Mouse (Mus musculus) heart, embryonic 13.5 days (tissue): ENCODE results near the gene Peli2. TPM values are rescaled to one million over a fixed set of nuclear protein-coding genes. Genes with fewer than 3 reads are reported as not detected.

ENCODE experiments used
- ATAC-seq: fragments of 200-750 bp; cut with Nextera tagmentation; 2 replicates; pipeline ENCODE4 v1.8.0; 2017; ENCODE audit warnings: moderate TSS enrichment; ENCODE audit not compliant: insufficient number of reproducible peaks, low FRiP score, low TSS enrichment; ENCODE audit errors: extremely low read depth
- H3K27ac ChIP-seq: fragments of 300-500 bp; sonication (generic); replicated peaks from 2 replicates; pipeline ENCODE4 v1.5.1; 2015; ENCODE audit warnings: moderate library complexity, mild to moderate bottlenecking, inconsistent platforms
- H3K27me3 ChIP-seq: fragments of 300-500 bp; sonication (generic); replicated peaks from 2 replicates; pipeline ENCODE4 v1.6.1; 2015; ENCODE audit warnings: mild to moderate bottlenecking, inconsistent platforms
- H3K36me3 ChIP-seq: fragments of 300-500 bp; sonication (generic); 2 replicates; pipeline ENCODE4 v1.6.1; 2015; ENCODE audit warnings: mild to moderate bottlenecking, inconsistent platforms
- H3K4me1 ChIP-seq: fragments of 300-500 bp; sonication (generic); 2 replicates; pipeline ENCODE4 v1.6.1; 2015; ENCODE audit warnings: inconsistent platforms
- H3K4me2 ChIP-seq: fragments of 300-500 bp; sonication (generic); 2 replicates; pipeline ENCODE4 v1.6.1; 2015; ENCODE audit warnings: inconsistent platforms, mild to moderate bottlenecking, moderate library complexity
- H3K4me3 ChIP-seq: fragments of 300-500 bp; sonication (generic); 2 replicates; pipeline ENCODE4 v1.5.1; 2015; ENCODE audit warnings: moderate library complexity, mild to moderate bottlenecking, inconsistent platforms
- H3K9ac ChIP-seq: fragments of 300-500 bp; sonication (generic); 2 replicates; pipeline ENCODE4 v1.6.1; 2015; ENCODE audit warnings: inconsistent platforms, mild to moderate bottlenecking, moderate library complexity
- H3K9me3 ChIP-seq: fragments of 300-500 bp; sonication (generic); 2 replicates; pipeline ENCODE4 v1.6.1; 2016; ENCODE audit warnings: inconsistent platforms
- WGBS: fragments of 180-500 bp; shearing (Covaris S2); methylation state at CpG from one replicate; pipeline ENCODE4 v1.1.7; 2015; ENCODE audit warnings: mixed read lengths; 5-methylcytosine and 5-hydroxymethylcytosine counted together
- polyA plus RNA-seq: library from polyadenylated mRNA; unstranded; fragments of >200 nt; fragmentation: Nextera tagmentation; extraction: Ambion mirVana; gene quantifications from 2 replicates; pipeline ENCODE4 v1.2.1, GENCODE M21; 2015

Gene Peli2
- polyA plus RNA-seq, 1 experiment from 2014 or later = 2.9 TPM

DNA sequence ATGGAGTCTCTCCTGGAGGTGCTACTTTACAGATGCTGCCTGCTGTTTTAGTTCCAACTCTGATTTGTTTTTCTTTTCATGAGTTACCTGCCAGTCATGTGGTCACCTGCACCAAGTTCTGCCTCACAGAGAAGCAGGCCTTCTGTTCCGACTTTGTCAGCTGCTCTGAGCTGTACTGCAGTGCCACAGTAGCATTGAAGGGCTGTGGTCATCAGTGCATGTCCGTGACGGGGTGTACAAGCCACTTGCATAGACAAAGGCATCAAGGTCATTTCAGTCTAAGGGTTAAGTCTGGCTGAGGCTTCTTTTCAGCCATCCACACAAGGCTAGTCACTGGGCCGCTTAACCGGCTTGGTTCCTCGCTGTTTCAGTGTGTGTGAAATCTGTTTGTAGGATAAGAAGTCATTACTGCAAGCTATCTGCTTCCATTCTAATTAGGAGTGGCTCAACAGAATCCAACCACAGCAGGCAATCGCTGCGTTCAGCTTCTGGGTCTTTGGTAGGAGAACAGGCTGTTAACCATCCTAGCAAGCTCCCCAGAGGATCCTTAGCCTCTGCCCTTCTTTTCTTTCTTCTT lies 7.1 kb downstream of the Peli2 start:
- peaks cover 27% of the 10 kb centered on the region for H3K4me1 ChIP-seq
- no peak overlapping the region for H3K4me2 ChIP-seq
- H3K36me3 ChIP-seq = no peaks in the 10 kb centered on the region
- no peaks in the 10 kb centered on the region for H3K9me3 ChIP-seq
- no peak overlapping the region for H3K27ac ChIP-seq
- H3K27me3 ChIP-seq = peaks cover 65% of the 10 kb centered on the region
- 68% methylated on average over 8 of the region's 8 CpGs for WGBS
- no peak overlapping the region for H3K4me3 ChIP-seq
- ATAC-seq = no peak
- H3K9ac ChIP-seq = no peak overlapping the region

DNA sequence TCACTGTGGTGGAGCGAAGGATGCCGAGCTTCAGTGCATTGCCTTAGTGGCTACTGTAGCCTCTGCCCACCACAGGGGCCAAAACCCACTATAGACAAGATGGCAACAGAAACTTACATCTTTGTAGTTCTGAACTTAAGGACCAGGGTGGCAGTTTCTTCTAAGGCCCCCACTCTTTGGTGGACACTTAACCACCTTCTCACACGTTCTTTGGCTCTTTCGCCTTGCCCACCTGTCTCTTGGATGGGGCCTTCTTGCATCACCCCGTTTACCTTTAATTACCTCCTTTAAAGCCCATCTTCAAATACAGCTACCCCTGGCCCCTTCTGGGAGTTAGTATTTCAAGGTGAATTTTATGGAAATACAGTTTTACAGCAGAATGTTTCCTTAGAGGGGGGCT lies 8.1 kb downstream of the Peli2 start:
- 80% methylated on average over 5 of the region's 5 CpGs for WGBS
- Histone ChIP-seq H3K36me3 (no peaks in the 10 kb centered on the region), H3K4me1 (peaks cover 31% of the 10 kb centered on the region), H3K27me3 (peaks cover 55% of the 10 kb centered on the region), H3K4me3 (no peak overlapping the region), H3K9ac (no peak overlapping the region), H3K27ac (no peak overlapping the region), H3K4me2 (no peak overlapping the region), H3K9me3 (no peaks in the 10 kb centered on the region)
- no peak for ATAC-seq

DNA sequence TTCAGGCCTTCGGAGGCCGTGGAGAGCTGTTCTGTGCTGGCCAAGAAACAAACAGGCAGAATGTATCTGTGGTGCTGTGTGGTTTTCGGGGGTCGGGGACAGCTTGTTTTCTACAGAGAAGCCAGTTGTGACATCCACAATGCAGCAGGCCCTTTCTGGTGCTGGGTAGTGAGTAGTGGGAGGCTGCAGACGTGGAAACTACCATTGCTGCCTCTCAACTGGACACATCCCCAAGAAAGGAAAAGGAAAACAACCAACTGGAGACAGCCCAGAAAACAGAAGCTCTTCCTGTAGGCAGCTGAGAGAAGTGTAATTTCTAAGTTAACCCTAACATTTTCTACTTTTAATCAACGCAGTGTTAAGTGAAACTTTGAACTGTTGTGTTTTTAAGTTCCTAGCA lies 9.4 kb downstream of the Peli2 start:
- Histone ChIP-seq H3K27me3 (peaks cover 52% of the 10 kb centered on the region), H3K4me3 (no peak overlapping the region), H3K9ac (no peak overlapping the region), H3K4me2 (no peak overlapping the region), H3K36me3 (no peaks in the 10 kb centered on the region), H3K4me1 (peaks cover 41% of the 10 kb centered on the region), H3K9me3 (no peaks in the 10 kb centered on the region), H3K27ac (0 out of 2 replicates have a peak overlapping the region, but pooled peaks have one; percentile 32)
- ATAC-seq = no peak
- 73% methylated on average over 6 of the region's 6 CpGs for WGBS

DNA sequence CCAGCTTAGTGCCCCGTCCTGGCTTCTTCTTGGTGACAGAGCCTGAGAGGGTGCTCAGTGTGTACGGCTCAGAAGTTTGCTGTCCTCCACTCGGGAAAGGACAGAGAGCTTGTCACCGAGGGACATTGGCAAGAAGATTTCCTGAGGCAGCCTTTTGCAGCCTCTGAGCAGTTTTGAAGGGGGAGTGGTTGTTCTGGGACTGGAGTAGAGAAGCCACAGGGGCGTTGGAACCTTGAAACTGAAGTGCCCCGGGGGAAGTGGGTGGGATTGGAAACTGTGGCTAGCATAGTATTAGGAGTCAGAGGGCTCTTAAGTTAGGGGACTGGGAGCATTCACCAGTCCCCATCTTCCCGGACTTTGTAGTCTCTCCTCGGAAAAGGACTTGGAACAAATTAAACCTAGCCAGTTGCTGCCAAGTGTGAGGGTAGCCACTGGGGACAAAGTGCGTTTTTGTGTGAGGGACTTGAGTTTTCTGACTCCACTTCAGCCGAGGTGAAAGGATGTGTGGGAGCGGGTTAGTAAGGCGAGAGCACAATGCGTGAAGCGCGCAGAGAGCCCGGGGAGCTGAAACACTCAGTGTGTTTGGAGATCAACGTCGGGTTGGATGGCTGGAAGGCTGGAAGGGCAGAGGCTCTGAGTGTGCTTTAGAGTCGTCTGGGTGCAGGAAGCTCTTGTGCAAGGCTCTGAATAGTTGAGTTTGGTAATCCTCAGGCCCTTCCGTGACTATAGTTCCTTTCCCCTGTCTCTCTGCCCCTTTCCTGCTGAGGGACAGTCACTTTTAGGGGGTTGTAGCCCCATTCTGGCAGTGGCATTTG lies 10.3 kb downstream of the Peli2 start:
- peak overlapping the region; percentile 46 for H3K27ac ChIP-seq
- H3K27me3 ChIP-seq = peaks cover 53% of the 10 kb centered on the region
- H3K36me3 ChIP-seq = no peaks in the 10 kb centered on the region
- H3K9me3 ChIP-seq = no peaks in the 10 kb centered on the region
- H3K4me1 ChIP-seq = peaks cover 50% of the 10 kb centered on the region
- no peak overlapping the region for H3K4me3 ChIP-seq
- no peak overlapping the region for H3K9ac ChIP-seq
- 52% methylated on average over 20 of the region's 20 CpGs for WGBS
- H3K4me2 ChIP-seq = peak overlapping the region; percentile 18; the same call in 1 of the 2 replicates
- no peak for ATAC-seq

DNA sequence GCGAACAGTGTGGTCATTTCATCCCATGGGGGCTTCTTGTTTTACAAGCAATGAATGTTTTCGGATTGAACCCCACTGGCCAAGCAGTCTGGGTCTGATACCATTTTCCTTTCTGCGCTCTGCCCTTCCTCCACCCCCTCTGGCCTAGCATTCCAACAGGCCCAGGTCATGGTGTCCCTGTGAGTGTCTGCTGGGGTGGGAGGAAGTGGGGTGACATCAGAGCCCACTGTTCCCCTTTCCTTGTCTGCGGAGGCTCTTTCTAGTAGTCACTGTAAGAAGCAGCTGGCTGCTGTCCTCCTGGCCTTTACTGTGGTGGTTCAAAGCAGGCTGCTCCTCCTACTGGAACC lies 10.9 kb downstream of the Peli2 start:
- Histone ChIP-seq H3K9ac (no peak overlapping the region), H3K36me3 (no peaks in the 10 kb centered on the region), H3K4me1 (peaks cover 52% of the 10 kb centered on the region), H3K27ac (peak overlapping the region; percentile 46), H3K4me3 (no peak overlapping the region), H3K4me2 (peak overlapping the region; percentile 18; the same call in 1 of the 2 replicates), H3K27me3 (peaks cover 56% of the 10 kb centered on the region), H3K9me3 (no peaks in the 10 kb centered on the region)
- 44% methylated on average over 4 of the region's 4 CpGs for WGBS
- 0 out of 2 replicates have a peak, but pooled peaks have one; percentile 46 for ATAC-seq

DNA sequence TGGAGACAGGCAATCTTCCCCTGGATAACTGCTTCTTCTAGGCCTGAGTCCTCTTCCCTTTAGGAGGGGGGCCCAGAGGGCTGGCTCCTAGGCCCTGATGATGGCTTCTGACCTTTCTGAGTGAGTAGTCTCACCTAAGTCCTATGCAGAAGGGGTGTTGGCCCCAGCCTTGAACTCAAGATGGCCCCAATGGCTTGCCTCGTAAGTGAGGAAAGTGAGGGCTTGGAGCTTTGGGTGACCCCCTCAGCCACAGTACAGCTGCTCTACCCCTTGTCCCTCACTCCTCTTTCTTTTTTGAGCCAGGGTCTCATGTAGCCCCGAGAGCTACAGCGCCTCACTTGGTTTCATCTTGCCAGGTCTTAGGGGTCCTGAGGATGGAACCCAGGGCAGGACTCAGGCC lies 11.6 kb downstream of the Peli2 start:
- 70% methylated on average over 3 of the region's 3 CpGs for WGBS
- no peak overlapping the region for H3K4me2 ChIP-seq
- H3K27ac ChIP-seq = peak overlapping the region; percentile 46
- no peaks in the 10 kb centered on the region for H3K36me3 ChIP-seq
- H3K4me1 ChIP-seq = peaks cover 57% of the 10 kb centered on the region
- no peaks in the 10 kb centered on the region for H3K9me3 ChIP-seq
- peaks cover 55% of the 10 kb centered on the region for H3K27me3 ChIP-seq
- ATAC-seq = no peak
- no peak overlapping the region for H3K9ac ChIP-seq
- no peak overlapping the region for H3K4me3 ChIP-seq

DNA sequence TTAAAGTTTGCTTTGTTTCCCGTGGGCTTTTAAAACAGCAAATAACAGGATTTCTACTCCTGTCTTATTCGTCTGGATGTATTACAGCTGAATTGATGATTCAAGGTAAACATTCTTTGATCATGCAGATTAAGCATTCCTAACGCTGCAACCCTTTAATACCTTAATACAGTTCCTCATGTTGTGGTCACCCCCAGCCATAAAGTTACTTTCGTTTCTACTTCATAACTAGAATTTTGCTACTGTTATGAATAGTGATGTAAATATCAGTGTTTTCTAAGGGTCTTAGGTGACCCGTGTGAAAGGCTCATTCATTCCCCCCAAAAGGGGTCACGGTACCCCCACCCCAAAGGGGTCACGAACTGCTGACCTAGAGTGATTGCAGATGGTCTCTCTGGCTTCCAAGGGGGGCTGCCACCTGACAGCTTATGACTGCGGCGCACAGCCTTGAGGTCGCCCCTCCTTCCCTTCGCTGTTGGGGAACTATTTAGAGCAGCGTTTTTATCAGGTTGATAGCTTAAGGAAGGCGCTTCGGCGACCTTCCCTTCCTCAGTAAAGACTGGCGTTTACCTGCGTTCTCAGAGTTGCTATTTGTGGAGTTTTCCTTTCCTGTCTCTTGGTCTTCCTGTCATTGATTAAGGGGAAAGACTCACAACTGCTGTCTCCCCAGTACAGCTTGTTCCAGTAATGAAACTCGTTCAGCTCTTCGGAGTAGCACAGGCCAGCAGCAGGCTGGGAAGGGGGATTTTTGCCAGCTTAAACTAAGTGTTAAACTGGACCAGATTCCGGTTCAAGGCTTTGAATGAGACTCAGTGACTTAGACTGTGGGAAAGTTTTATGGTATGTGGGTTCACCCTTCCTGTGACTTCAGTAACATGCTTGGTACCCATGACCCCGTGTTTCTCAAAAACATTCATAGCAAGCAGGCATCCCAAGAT lies 12.5 kb downstream of the Peli2 start:
- Histone ChIP-seq H3K27me3 (peaks cover 54% of the 10 kb centered on the region), H3K36me3 (no peaks in the 10 kb centered on the region), H3K4me2 (peak overlapping the region; percentile 61), H3K4me3 (peak overlapping the region; percentile 23), H3K27ac (peak overlapping the region; percentile 48), H3K9ac (0 out of 2 replicates have a peak overlapping the region, but pooled peaks have one; percentile 33), H3K4me1 (peaks cover 63% of the 10 kb centered on the region), H3K9me3 (no peaks in the 10 kb centered on the region)
- ATAC-seq = no peak
- 30% methylated on average over 21 of the region's 21 CpGs for WGBS

DNA sequence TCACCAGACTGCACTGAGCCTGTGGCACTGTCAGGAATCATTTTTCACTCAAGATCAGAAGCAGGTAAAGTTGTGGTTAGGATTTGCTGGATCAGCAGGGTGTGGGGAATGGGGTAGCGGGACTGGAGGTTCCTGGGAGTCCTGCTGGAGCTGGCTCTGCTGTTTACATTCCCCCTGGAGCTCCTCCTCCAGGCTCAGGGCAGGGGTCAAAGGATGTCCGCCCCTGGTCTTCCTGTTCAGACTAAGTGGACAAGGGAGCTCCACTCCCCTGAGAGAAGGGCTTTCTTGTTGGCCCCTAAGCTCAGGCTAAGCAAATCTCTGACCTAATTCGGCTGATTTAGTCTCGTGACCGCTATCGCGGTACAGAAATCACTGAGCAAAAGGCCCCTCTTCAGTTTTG lies 13.7 kb downstream of the Peli2 start:
- peak overlapping the region; percentile 41; the same call in 1 of the 2 replicates for H3K9ac ChIP-seq
- H3K27ac ChIP-seq = peak overlapping the region; percentile 48
- no peak for ATAC-seq
- H3K9me3 ChIP-seq = no peaks in the 10 kb centered on the region
- no peaks in the 10 kb centered on the region for H3K36me3 ChIP-seq
- WGBS = 38% methylated on average over 7 of the region's 7 CpGs
- H3K4me2 ChIP-seq = peak overlapping the region; percentile 61
- H3K4me3 ChIP-seq = no peak overlapping the region
- H3K4me1 ChIP-seq = peaks cover 65% of the 10 kb centered on the region
- peaks cover 56% of the 10 kb centered on the region for H3K27me3 ChIP-seq

DNA sequence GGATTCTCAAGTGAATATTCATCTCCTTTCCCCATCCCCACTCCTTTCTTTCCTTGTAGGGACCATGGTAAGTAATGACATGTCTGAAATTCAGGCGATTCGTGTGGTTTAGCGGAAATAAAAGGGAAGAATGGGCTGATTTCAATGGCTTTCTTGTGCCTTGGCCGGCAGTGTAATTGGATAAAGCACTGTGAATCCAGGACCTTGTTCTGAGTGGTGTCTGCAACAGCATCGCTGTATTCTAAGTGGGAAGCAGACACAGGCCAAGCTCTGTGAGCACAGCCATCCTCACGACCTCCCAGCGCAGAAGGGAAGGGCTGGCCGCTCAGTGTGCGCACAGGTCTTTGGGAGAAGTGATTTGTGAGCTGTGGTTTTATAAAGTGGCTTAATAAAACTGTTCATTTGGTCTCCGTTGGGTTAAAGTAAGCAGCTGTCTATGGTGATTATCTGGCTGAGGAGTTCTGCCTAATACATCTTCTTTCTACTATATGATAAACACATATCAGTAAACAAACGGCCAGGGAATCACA lies 15.3 kb downstream of the Peli2 start:
- H3K27me3 ChIP-seq = peaks cover 66% of the 10 kb centered on the region
- H3K27ac ChIP-seq = no peak overlapping the region
- no peak overlapping the region for H3K4me2 ChIP-seq
- no peaks in the 10 kb centered on the region for H3K9me3 ChIP-seq
- ATAC-seq = no peak
- H3K36me3 ChIP-seq = no peaks in the 10 kb centered on the region
- H3K4me1 ChIP-seq = peaks cover 60% of the 10 kb centered on the region
- no peak overlapping the region for H3K4me3 ChIP-seq
- no peak overlapping the region for H3K9ac ChIP-seq
- 61% methylated on average over 11 of the region's 11 CpGs for WGBS

DNA sequence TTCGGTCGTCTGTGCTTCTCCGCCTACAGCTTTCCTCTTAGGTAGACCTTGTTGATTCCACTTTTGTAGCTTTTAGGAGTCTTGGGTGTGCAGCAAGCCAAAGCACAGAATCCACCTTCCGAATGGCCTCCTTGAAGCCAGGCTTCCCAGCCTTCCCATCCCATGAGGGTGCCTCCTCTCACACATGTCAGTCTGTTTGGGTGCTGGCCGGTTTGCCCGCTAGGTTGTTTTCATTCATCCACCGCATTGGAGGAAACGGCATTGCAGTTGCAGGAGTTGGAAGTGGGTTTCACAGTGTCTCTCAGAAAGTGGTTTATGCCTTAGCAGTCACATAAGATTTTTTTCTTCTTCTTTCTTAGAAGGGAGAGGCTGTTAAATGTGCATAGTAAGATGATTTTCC lies 17.1 kb downstream of the Peli2 start:
- Histone ChIP-seq H3K4me3 (no peak overlapping the region), H3K9ac (no peak overlapping the region), H3K9me3 (no peaks in the 10 kb centered on the region), H3K4me1 (peaks cover 44% of the 10 kb centered on the region), H3K4me2 (no peak overlapping the region), H3K27me3 (peaks cover 82% of the 10 kb centered on the region), H3K36me3 (no peaks in the 10 kb centered on the region), H3K27ac (no peak overlapping the region)
- ATAC-seq = no peak
- WGBS = 57% methylated on average over 8 of the region's 8 CpGs

DNA sequence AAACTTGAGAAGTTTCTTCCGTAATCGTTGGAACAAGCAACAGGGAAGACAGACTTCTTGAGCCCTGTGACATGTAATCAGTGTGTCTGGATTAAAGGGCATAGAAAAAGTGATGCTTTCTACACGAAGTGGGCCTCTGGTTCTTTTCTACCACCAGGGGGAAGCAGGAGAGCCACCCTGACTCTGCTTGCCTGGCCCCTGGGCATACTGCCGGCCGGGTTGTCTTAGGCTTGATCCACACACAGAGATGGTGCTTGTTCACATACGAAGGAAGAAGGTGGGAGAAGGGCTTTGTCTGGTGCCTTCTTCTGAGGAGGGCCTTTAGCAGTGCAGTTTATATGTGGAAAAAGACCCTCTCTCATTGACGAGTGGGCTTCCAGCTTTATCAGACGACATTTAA lies 17.5 kb downstream of the Peli2 start:
- ATAC-seq = no peak
- H3K4me2 ChIP-seq = no peak overlapping the region
- no peaks in the 10 kb centered on the region for H3K36me3 ChIP-seq
- H3K9me3 ChIP-seq = no peaks in the 10 kb centered on the region
- no peak overlapping the region for H3K27ac ChIP-seq
- WGBS = 43% methylated on average over 8 of the region's 8 CpGs
- H3K4me1 ChIP-seq = peaks cover 44% of the 10 kb centered on the region
- H3K9ac ChIP-seq = no peak overlapping the region
- H3K27me3 ChIP-seq = peaks cover 84% of the 10 kb centered on the region
- no peak overlapping the region for H3K4me3 ChIP-seq
